Mouse (Mus musculus) liver, embryonic 15.5 days (tissue): ENCODE measurements around the gene Vwa5b1. TPM values are rescaled to one million over a fixed set of nuclear protein-coding genes. Genes with fewer than 3 reads are reported as not detected.

Source experiments
- ATAC-seq: fragments of 200-750 bp; cut with Nextera tagmentation; 2 replicates; pipeline ENCODE4 v1.8.0; 2017; ENCODE audit warnings: moderate number of reproducible peaks, mild to moderate bottlenecking, moderate library complexity; ENCODE audit not compliant: insufficient read depth
- H3K27ac ChIP-seq: fragments of 300-500 bp; sonication (generic); replicated peaks from 2 replicates; pipeline ENCODE4 v1.5.1; 2015; ENCODE audit warnings: mild to moderate bottlenecking, inconsistent platforms
- H3K27me3 ChIP-seq: fragments of 300-500 bp; sonication (generic); 2 replicates; pipeline ENCODE4 v1.6.1; 2015; ENCODE audit warnings: mild to moderate bottlenecking, inconsistent platforms
- H3K36me3 ChIP-seq: fragments of 300-500 bp; sonication (generic); replicated peaks from 2 replicates; pipeline ENCODE4 v1.6.1; 2015; ENCODE audit warnings: moderate library complexity, mild to moderate bottlenecking, inconsistent platforms
- H3K4me1 ChIP-seq: fragments of 300-500 bp; sonication (generic); replicated peaks from 2 replicates; pipeline ENCODE4 v1.6.1; 2015; ENCODE audit warnings: inconsistent platforms
- H3K4me2 ChIP-seq: fragments of 300-500 bp; sonication (generic); 2 replicates; pipeline ENCODE4 v1.6.1; 2015; ENCODE audit warnings: moderate library complexity, mild to moderate bottlenecking, inconsistent platforms
- H3K4me3 ChIP-seq: fragments of 300-500 bp; sonication (generic); replicated peaks from 2 replicates; pipeline ENCODE4 v1.5.1; 2015; ENCODE audit warnings: mild to moderate bottlenecking, inconsistent platforms
- H3K9ac ChIP-seq: fragments of 300-500 bp; sonication (generic); 2 replicates; pipeline ENCODE4 v1.6.1; 2015; ENCODE audit warnings: moderate library complexity, mild to moderate bottlenecking, inconsistent platforms
- H3K9me3 ChIP-seq: fragments of 300-500 bp; sonication (generic); replicated peaks from 2 replicates; pipeline ENCODE4 v1.6.1; 2016; ENCODE audit warnings: inconsistent platforms
- WGBS: fragments of 180-500 bp; shearing (Covaris S2); methylation state at CpG from one replicate; pipeline ENCODE4 v1.1.7; 2015; ENCODE audit warnings: mixed read lengths; ENCODE audit not compliant: insufficient replicate concordance; 5-methylcytosine and 5-hydroxymethylcytosine counted together
- polyA plus RNA-seq: library from polyadenylated mRNA; unstranded; fragments of >200 nt; fragmentation: Nextera tagmentation; extraction: Ambion mirVana; gene quantifications from 2 replicates; pipeline ENCODE4 v1.2.1, GENCODE M21; 2015

Vwa5b1 gene
- polyA plus RNA-seq, 1 experiment from 2014 or later = not detected

DNA sequence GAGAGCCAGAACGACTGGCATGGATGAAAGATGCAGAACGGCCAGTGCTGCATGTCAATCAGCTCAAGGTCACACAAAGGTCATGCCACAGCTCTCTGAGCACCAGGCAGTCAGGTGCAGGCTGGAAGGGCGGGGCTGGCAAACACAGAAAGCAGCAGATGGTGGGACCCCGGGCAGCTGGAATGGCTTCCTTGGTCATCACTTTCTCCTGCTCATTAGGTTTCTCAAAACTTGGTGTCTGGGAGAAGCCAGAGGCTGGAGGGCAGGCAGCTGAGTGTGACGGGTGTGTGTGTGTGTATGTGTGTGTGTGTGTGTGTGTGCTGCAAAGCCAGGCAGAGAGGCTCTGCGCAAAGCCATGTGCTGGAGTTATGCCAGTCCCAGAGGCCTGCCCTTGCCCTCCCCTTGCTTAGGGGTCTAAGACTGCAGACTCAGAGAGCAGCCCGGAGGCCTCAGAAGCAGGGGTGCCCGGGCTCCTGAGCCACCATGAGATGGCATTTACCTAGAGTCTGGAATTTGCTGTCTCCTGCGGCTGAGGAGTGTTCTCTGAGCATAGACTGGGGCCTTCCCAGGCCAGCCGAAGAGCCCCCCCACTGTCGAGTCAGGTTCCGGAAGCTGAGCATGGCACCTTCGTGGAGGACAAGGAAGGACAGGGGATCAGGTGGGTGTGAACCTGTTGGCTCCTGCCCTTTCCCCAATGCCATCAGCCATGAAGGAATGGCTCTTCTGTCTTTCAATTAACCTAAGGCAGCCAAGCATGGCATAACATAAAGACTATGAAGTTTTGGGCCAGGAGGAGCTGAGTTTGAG lies 60.7 kb downstream of the Vwa5b1 start:
- 63% methylated on average over 13 of the region's 13 CpGs for WGBS

DNA sequence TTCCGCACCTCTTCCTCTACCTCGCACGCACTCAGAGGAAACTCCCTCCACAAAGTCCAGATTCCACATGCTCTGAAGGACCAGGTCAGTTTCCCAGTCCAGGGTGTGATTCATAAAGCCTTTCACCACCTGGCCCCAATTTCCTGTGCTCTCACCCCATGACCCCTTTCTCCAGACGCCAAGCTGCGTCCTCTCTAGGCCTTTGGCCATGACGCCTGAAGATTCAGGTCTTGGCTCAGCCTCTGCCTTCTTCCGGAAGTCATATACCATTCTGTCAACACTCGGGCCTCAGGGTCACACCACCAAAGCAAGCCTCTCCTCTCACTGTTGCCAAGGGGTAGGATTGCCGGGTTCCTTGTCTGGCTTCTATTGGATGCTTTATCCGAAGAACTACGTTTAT lies 65.8 kb downstream of the Vwa5b1 start:
- no peak for ATAC-seq
- WGBS = 32% methylated on average over 11 of the region's 11 CpGs

More for the DNA sequence above, 60.7 kb downstream of the Vwa5b1 start:
- no peaks in the 10 kb centered on the region for H3K4me1 ChIP-seq
- no peak overlapping the region for H3K27ac ChIP-seq
- no peaks in the 10 kb centered on the region for H3K9me3 ChIP-seq
- no peak overlapping the region for H3K4me3 ChIP-seq
- no peaks in the 10 kb centered on the region for H3K36me3 ChIP-seq
- H3K4me2 ChIP-seq = no peak overlapping the region
- H3K9ac ChIP-seq = no peak overlapping the region
- no peak for ATAC-seq
- no peaks in the 10 kb centered on the region for H3K27me3 ChIP-seq

DNA sequence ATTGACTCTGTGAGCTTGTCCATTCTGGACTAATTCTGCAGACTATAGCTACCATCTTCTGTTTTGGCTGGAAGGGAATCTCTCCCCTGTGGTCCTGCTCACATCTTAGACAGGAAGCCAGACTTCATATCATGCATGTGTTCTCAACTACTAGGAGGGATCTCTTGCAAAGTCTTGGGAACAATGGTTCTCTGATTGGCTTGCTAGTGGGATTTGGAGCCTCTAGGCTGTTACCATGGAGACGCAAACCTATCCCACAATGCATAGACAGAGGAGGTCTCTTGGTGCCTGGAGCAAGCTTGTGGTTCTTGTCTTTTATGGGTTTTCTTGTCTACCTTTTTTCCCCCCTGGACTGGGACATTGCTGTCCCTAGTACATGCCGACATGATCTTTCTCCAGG lies 67.4 kb downstream of the Vwa5b1 start:
- Histone ChIP-seq H3K36me3 (no peaks in the 10 kb centered on the region), H3K27ac (no peak overlapping the region), H3K4me2 (no peak overlapping the region), H3K4me3 (no peak overlapping the region), H3K9ac (no peak overlapping the region), H3K9me3 (no peaks in the 10 kb centered on the region), H3K4me1 (no peaks in the 10 kb centered on the region), H3K27me3 (no peaks in the 10 kb centered on the region)
- WGBS = 72% methylated on average over 2 of the region's 2 CpGs
- no peak for ATAC-seq

More for the DNA sequence above, 65.8 kb downstream of the Vwa5b1 start:
- Histone ChIP-seq H3K4me1 (no peaks in the 10 kb centered on the region), H3K4me2 (no peak overlapping the region), H3K27ac (no peak overlapping the region), H3K27me3 (no peaks in the 10 kb centered on the region), H3K4me3 (no peak overlapping the region), H3K9ac (no peak overlapping the region), H3K36me3 (no peaks in the 10 kb centered on the region), H3K9me3 (no peaks in the 10 kb centered on the region)

DNA sequence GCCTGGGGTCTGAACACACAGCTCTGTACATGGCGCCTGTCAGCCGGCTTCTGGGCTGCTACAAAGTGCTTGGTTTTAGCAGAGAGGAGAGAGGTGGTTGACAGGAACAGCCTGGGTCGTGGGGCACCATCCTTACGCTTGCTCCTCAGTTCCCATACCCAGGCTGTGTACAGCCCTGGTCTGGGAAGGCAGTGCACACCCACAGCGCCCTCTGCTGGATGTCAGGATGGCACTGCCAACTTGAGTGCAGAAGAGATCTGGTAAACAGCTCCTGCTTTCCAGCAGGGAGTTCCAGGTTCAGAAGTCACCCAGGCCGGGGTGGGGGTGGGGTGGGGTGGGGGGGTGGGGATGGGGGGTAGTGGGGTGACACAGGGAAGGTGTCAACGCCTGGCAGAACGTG lies 73.7 kb downstream of the Vwa5b1 start:
- Histone ChIP-seq H3K4me3 (no peak overlapping the region), H3K27me3 (peaks cover 3% of the 10 kb centered on the region; the same call in 1 of the 2 replicates), H3K9me3 (no peaks in the 10 kb centered on the region), H3K9ac (no peak overlapping the region), H3K4me2 (no peak overlapping the region), H3K4me1 (no peaks in the 10 kb centered on the region), H3K36me3 (no peaks in the 10 kb centered on the region), H3K27ac (no peak overlapping the region)
- WGBS = 10% methylated on average over 8 of the region's 8 CpGs
- no peak for ATAC-seq

DNA sequence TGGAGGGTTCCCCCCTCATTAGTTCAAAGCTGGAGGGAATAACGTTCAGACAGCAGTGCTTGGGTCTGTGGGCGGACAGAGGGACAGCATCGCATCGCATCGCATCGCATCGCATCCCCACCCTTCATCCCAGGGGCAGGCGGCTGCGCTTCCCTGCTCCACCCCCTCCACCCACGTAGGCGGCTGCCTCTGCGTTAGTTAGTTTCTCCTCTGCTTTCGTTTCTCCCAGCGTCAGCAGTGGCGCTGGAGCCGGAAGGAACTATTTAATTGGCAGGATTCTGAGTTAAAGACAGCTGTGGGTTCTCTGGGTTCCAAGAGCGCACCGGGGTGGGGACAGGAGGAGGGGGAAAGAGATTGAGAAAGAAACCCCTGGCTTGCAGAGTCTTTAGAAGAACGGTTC lies 80.2 kb downstream of the Vwa5b1 start:
- Histone ChIP-seq H3K4me3 (no peak overlapping the region), H3K27me3 (peaks cover 41% of the 10 kb centered on the region), H3K36me3 (no peaks in the 10 kb centered on the region), H3K9me3 (no peaks in the 10 kb centered on the region), H3K4me1 (no peaks in the 10 kb centered on the region), H3K27ac (no peak overlapping the region), H3K4me2 (no peak overlapping the region), H3K9ac (no peak overlapping the region)
- 2% methylated on average over 19 of the region's 19 CpGs for WGBS
- no peak for ATAC-seq

DNA sequence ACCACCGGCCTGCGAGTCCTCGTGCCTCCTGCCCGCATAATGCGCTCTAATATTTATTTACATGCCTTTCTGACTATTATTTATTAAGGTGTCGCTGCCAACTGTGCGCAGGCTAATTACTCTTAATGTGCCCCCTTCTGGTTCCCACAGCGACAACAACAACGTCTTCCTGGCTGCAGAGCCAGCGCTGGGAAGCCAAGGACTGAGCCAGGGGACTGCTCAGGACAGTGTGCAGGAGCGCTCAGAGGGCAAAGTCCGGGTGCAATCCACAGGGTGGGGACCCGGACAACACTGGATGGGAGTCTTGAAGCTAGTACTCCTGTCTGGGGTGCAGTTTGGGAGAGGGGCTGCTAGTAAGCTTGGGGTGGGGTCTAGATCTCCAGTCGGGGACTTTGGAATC lies 80.8 kb downstream of the Vwa5b1 start:
- WGBS = 7% methylated on average over 14 of the region's 14 CpGs
- peaks cover 41% of the 10 kb centered on the region for H3K27me3 ChIP-seq
- H3K9me3 ChIP-seq = no peaks in the 10 kb centered on the region
- ATAC-seq = no peak
- H3K4me3 ChIP-seq = no peak overlapping the region
- H3K4me1 ChIP-seq = no peaks in the 10 kb centered on the region
- no peak overlapping the region for H3K4me2 ChIP-seq
- H3K9ac ChIP-seq = no peak overlapping the region
- H3K27ac ChIP-seq = no peak overlapping the region
- no peaks in the 10 kb centered on the region for H3K36me3 ChIP-seq

DNA sequence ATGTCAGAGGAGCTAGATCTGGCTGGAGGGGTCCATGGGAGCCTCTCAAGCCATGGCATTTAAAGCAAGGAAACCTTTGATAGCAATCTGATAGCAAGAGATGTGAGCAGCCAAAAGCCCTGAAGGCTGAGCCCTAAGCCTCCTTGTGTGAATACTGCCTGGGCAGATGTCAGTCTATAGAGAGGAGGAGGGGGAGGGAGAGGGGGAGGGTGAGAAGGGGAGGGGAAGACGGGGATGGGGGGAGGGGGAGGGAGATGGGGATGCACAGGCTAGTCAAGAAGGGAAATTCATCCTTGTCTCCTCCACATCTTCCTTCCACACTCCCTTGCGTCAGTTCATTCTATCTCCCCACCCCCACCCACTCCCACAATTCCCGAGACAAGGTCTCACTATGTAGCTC lies 81.4 kb downstream of the Vwa5b1 start:
- no peak for ATAC-seq
- Histone ChIP-seq H3K27ac (no peak overlapping the region), H3K36me3 (no peaks in the 10 kb centered on the region), H3K27me3 (peaks cover 41% of the 10 kb centered on the region), H3K9me3 (no peaks in the 10 kb centered on the region), H3K9ac (no peak overlapping the region), H3K4me2 (no peak overlapping the region), H3K4me3 (no peak overlapping the region), H3K4me1 (no peaks in the 10 kb centered on the region)
- 5% methylated on average over 3 of the region's 3 CpGs for WGBS

DNA sequence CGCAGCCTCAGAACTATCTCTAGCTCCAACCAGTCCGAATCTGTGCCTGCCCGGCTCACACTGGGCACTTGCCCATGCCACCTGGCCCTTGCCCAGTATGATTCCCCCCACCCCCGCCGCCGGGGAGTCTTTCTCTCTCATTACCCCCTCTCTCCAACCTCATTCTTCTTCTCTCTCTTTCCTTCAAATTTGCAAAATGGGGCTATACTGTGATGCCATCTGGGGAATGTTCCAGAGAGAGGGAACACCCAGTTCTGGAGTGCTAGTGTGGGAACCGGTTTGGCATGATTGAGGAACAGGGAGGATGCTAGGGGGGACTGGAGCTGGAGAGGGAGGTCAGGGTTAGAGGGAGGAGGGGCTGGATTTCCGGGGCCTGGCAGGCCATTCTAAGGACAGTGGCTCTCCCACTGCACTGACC lies 82.2 kb downstream of the Vwa5b1 start:
- no peaks in the 10 kb centered on the region for H3K4me1 ChIP-seq
- ATAC-seq = no peak
- H3K36me3 ChIP-seq = no peaks in the 10 kb centered on the region
- H3K4me2 ChIP-seq = no peak overlapping the region
- peaks cover 41% of the 10 kb centered on the region for H3K27me3 ChIP-seq
- H3K4me3 ChIP-seq = no peak overlapping the region
- H3K9me3 ChIP-seq = no peaks in the 10 kb centered on the region
- H3K9ac ChIP-seq = no peak overlapping the region
- H3K27ac ChIP-seq = no peak overlapping the region
- WGBS = 51% methylated on average over 8 of the region's 8 CpGs

DNA sequence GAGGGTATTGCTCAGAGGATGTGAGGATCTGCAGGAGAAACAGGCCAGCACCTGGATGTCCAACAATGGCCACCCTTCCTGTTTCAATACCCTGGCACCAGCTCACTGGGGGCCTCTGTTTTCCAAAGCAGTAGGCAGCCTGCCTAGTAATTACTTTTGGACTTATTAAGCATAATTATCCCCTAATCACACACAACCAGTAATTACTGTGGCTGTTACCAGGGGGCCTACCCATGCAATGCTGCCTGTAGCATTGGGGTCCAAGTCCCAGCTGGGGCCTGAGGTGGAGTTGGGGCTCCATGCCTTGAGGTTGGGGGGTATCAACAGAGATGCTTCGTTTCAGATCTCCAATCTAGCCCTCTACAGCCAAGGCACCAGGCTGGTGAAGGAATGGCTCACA lies 82.6 kb downstream of the Vwa5b1 start:
- no peaks in the 10 kb centered on the region for H3K36me3 ChIP-seq
- H3K27me3 ChIP-seq = peaks cover 38% of the 10 kb centered on the region
- H3K27ac ChIP-seq = no peak overlapping the region
- no peak overlapping the region for H3K4me2 ChIP-seq
- WGBS = 21% methylated on average over 1 of the region's 1 CpGs
- H3K4me1 ChIP-seq = no peaks in the 10 kb centered on the region
- no peak overlapping the region for H3K9ac ChIP-seq
- H3K9me3 ChIP-seq = no peaks in the 10 kb centered on the region
- ATAC-seq = no peak
- H3K4me3 ChIP-seq = no peak overlapping the region

DNA sequence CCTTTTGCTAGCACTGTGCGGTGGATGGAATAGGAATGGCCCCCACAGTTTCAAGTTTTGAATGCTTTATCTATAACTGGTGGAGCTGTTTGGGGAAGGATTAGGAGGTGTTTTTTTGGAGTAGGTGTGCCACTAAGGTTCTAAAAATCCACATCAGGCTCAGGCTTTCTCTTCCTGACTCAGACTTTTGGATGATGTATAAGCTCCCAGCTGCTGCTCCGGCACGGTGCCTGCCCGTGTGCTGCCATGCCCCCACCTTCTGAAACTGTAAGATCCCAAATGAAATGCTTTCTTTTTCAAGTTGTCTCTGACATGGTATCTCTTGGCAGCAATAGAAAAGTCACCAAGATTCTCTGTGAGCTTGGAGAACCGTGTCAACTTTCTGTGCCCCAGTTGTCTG lies 84.1 kb downstream of the Vwa5b1 start:
- ATAC-seq = no peak
- H3K9me3 ChIP-seq = no peaks in the 10 kb centered on the region
- H3K27ac ChIP-seq = no peak overlapping the region
- no peak overlapping the region for H3K4me3 ChIP-seq
- H3K27me3 ChIP-seq = peaks cover 35% of the 10 kb centered on the region
- H3K4me2 ChIP-seq = no peak overlapping the region
- H3K9ac ChIP-seq = no peak overlapping the region
- WGBS = 74% methylated on average over 5 of the region's 5 CpGs
- no peaks in the 10 kb centered on the region for H3K36me3 ChIP-seq
- H3K4me1 ChIP-seq = no peaks in the 10 kb centered on the region

DNA sequence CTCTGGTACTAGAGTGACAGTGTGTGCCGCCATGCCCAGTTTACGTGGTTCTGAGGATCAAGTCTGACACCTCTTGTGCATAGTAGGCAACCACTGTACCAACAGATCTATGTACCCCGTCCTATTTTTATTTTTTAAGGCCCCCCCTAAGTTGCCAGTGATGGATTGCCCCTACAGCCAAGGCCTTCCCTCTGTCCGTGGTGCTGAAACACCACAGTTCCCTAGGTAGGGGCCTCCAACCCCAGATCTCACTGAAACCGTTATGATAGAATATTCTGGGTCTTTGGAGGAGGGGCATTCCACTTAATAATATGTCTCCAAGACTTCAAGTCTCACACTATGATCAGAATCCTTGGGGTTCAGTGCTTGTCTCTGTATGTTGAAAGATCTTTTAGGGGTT lies 85.1 kb downstream of the Vwa5b1 start:
- Histone ChIP-seq H3K36me3 (no peaks in the 10 kb centered on the region), H3K4me2 (no peak overlapping the region), H3K27me3 (peaks cover 25% of the 10 kb centered on the region), H3K9me3 (no peaks in the 10 kb centered on the region), H3K9ac (no peak overlapping the region), H3K27ac (no peak overlapping the region), H3K4me1 (no peaks in the 10 kb centered on the region), H3K4me3 (no peak overlapping the region)
- WGBS = 42% methylated on average over 5 of the region's 5 CpGs
- no peak for ATAC-seq

DNA sequence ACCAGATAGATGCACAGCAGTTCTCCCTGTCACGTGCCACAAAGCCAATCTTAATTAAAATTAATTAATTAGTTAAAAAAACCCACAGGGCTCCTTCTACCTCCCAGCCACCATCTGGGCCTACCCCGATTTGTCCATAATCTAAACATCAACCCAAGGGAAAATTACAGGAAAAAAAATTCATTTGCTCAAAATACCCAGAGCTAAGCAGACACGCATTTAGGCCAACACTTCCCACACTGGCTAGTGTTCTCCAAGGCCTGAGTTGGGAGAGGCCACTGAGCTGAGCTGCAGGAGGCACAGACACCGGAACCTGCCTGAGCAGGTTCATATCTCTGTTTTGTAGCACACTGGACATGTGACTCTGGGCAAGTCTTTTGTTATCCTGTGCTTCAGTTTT lies 86.7 kb downstream of the Vwa5b1 start:
- no peaks in the 10 kb centered on the region for H3K9me3 ChIP-seq
- no peak overlapping the region for H3K4me2 ChIP-seq
- no peak for ATAC-seq
- no peak overlapping the region for H3K27ac ChIP-seq
- H3K27me3 ChIP-seq = peaks cover 9% of the 10 kb centered on the region
- 63% methylated on average over 4 of the region's 4 CpGs for WGBS
- H3K36me3 ChIP-seq = no peaks in the 10 kb centered on the region
- no peaks in the 10 kb centered on the region for H3K4me1 ChIP-seq
- no peak overlapping the region for H3K4me3 ChIP-seq
- no peak overlapping the region for H3K9ac ChIP-seq
